Mouse (Mus musculus) hindbrain, embryonic 16.5 days (tissue): ENCODE measurements around the gene Spcs3. TPM values are rescaled to one million over a fixed set of nuclear protein-coding genes. Genes with fewer than 3 reads are reported as not detected.
"Not testable (repeated sequence)": the region's sequence is repeated elsewhere in the genome, so short reads cannot be mapped to it uniquely, and the experiment has no call there.

Experiments
- ATAC-seq: fragments of 200-750 bp; cut with Nextera tagmentation; 2 replicates; pipeline ENCODE4 v1.8.0; 2017; ENCODE audit warnings: moderate TSS enrichment, moderate library complexity
- H3K27ac ChIP-seq: fragments of 300-500 bp; sonication (generic); 2 replicates; pipeline ENCODE4 v1.5.1; 2014; ENCODE audit warnings: low read depth, mild to moderate bottlenecking, control low read depth, low read length, moderate library complexity
- H3K27me3 ChIP-seq: fragments of 300-500 bp; sonication (generic); replicated peaks from 2 replicates; pipeline ENCODE4 v1.6.1; 2014; ENCODE audit warnings: low read length; ENCODE audit not compliant: control insufficient read depth, insufficient read depth
- H3K36me3 ChIP-seq: fragments of 300-500 bp; sonication (generic); 2 replicates; pipeline ENCODE4 v1.6.1; 2014; ENCODE audit warnings: mild to moderate bottlenecking, low read length, moderate library complexity, mixed read lengths; ENCODE audit not compliant: control insufficient read depth, insufficient read depth
- H3K4me1 ChIP-seq: fragments of 300-500 bp; sonication (generic); 2 replicates; pipeline ENCODE4 v1.6.1; 2014; ENCODE audit warnings: low read depth, low read length; ENCODE audit not compliant: control insufficient read depth, insufficient read depth
- H3K4me2 ChIP-seq: fragments of 300-500 bp; sonication (generic); 2 replicates; pipeline ENCODE4 v1.6.1; 2014; ENCODE audit warnings: mild to moderate bottlenecking, low read length, control low read depth, moderate library complexity
- H3K4me3 ChIP-seq: fragments of 300-500 bp; sonication (generic); 2 replicates; pipeline ENCODE4 v1.5.1; 2014; ENCODE audit warnings: mild to moderate bottlenecking, low read length, control low read depth, moderate library complexity
- H3K9ac ChIP-seq: fragments of 300-500 bp; sonication (generic); 2 replicates; pipeline ENCODE4 v1.6.1; 2014; ENCODE audit warnings: low read depth, mild to moderate bottlenecking, control low read depth, low read length, moderate library complexity
- H3K9me3 ChIP-seq: fragments of 300-500 bp; sonication (generic); 2 replicates; pipeline ENCODE4 v1.6.1; 2014; ENCODE audit warnings: mild to moderate bottlenecking, low read length, moderate library complexity; ENCODE audit not compliant: control insufficient read depth
- WGBS: fragments of 180-500 bp; shearing (Covaris S2); extraction: QIAGEN DNeasy Blood & Tissue Kit; methylation state at CpG from one replicate; pipeline ENCODE4 v1.1.7; 2014; 5-methylcytosine and 5-hydroxymethylcytosine counted together
- polyA plus RNA-seq: library from polyadenylated mRNA; unstranded; fragments of >200 nt; fragmentation: Nextera tagmentation; extraction: Ambion mirVana; gene quantifications from 2 replicates; pipeline ENCODE4 v1.2.1, GENCODE M21; 2015

Spcs3 gene
- polyA plus RNA-seq, 1 experiment from 2014 or later, result 48.5 TPM

- H3K4me1 ChIP-seq, H3K27me3 ChIP-seq, H3K4me3 ChIP-seq, H3K9ac ChIP-seq, H3K4me2 ChIP-seq, H3K27ac ChIP-seq, ATAC-seq, H3K36me3 ChIP-seq, H3K9me3 ChIP-seq: not testable (repeated sequence)
- 90% methylated on average over 5 of the region's 5 CpGs for WGBS
Observed at GRCm38 (mm10) chr8:54512200-54512599, 17.6 kb downstream of the Spcs3 start.

GRCm38 (mm10) chr8:54511791-54512190, 18.0 kb downstream of the Spcs3 start:
- WGBS, result 90% methylated on average over 3 of the region's 3 CpGs
- Histone ChIP-seq H3K4me1 (no peaks in the 10 kb centered on the region), H3K4me3 (no peak overlapping the region), H3K9ac (no peak overlapping the region), H3K27me3 (no peaks in the 10 kb centered on the region), H3K9me3 (no peaks in the 10 kb centered on the region), H3K27ac (no peak overlapping the region), H3K4me2 (no peak overlapping the region), H3K36me3 (peaks cover 2% of the 10 kb centered on the region; the same call in 1 of the 2 replicates)
- no peak for ATAC-seq

GRCm38 (mm10) chr8:54509221-54509721, 20.5 kb downstream of the Spcs3 start:
- H3K27me3 ChIP-seq, result no peaks in the 10 kb centered on the region
- H3K4me1 ChIP-seq, result no peaks in the 10 kb centered on the region
- peak; percentile 93 for ATAC-seq
- H3K9me3 ChIP-seq, result no peaks in the 10 kb centered on the region
- WGBS, result 4% methylated on average over 10 of the region's 10 CpGs
- no peaks in the 10 kb centered on the region for H3K36me3 ChIP-seq
- H3K4me2 ChIP-seq, result peak overlapping the region; percentile 75
- H3K4me3 ChIP-seq, result peak overlapping the region; percentile 44
- peak overlapping the region; percentile 65 for H3K9ac ChIP-seq
- peak overlapping the region; percentile 81 for H3K27ac ChIP-seq

- peak overlapping the region; percentile 81; the same call in 1 of the 2 replicates for H3K27ac ChIP-seq
Observed at GRCm38 (mm10) chr8:54508814-54509213, 21.0 kb downstream of the Spcs3 start.

GRCm38 (mm10) chr8:54508096-54508456, 21.7 kb downstream of the Spcs3 start:
- Histone ChIP-seq H3K9ac (no peak overlapping the region), H3K4me2 (peak overlapping the region; percentile 75; the same call in 1 of the 2 replicates), H3K4me3 (no peak overlapping the region), H3K4me1 (no peaks in the 10 kb centered on the region), H3K27ac (no peak overlapping the region; the same call in 1 of the 2 replicates), H3K36me3 (no peaks in the 10 kb centered on the region), H3K27me3 (no peaks in the 10 kb centered on the region), H3K9me3 (no peaks in the 10 kb centered on the region)
- 13% methylated on average over 1 of the region's 1 CpGs for WGBS
- ATAC-seq, result peak; percentile 37; the same call in 1 of the 2 replicates

More at GRCm38 (mm10) chr8:54508814-54509213, 21.0 kb downstream of the Spcs3 start:
- H3K4me1 ChIP-seq, result no peaks in the 10 kb centered on the region
- no peaks in the 10 kb centered on the region for H3K27me3 ChIP-seq
- no peaks in the 10 kb centered on the region for H3K9me3 ChIP-seq
- WGBS, result 2% methylated on average over 8 of the region's 11 CpGs
- ATAC-seq, result peak; percentile 80
- peak overlapping the region; percentile 65 for H3K9ac ChIP-seq
- peak overlapping the region; percentile 44 for H3K4me3 ChIP-seq
- H3K4me2 ChIP-seq, result peak overlapping the region; percentile 75
- no peaks in the 10 kb centered on the region for H3K36me3 ChIP-seq

GRCm38 (mm10) chr8:54507428-54508095, 22.2 kb downstream of the Spcs3 start:
- Histone ChIP-seq H3K4me1 (no peaks in the 10 kb centered on the region), H3K4me2 (peak overlapping the region; percentile 46), H3K9ac (peak overlapping the region; percentile 45), H3K4me3 (peak overlapping the region; percentile 15), H3K36me3 (no peaks in the 10 kb centered on the region), H3K9me3 (no peaks in the 10 kb centered on the region), H3K27ac (no peak overlapping the region), H3K27me3 (no peaks in the 10 kb centered on the region)
- WGBS, result 22% methylated on average over 6 of the region's 6 CpGs
- ATAC-seq, result peak; percentile 71

- Histone ChIP-seq H3K4me2 (no peak overlapping the region), H3K9ac (no peak overlapping the region), H3K4me1 (no peaks in the 10 kb centered on the region), H3K4me3 (no peak overlapping the region), H3K27ac (no peak overlapping the region), H3K27me3 (no peaks in the 10 kb centered on the region), H3K36me3 (no peaks in the 10 kb centered on the region), H3K9me3 (no peaks in the 10 kb centered on the region)
- WGBS, result 63% methylated on average over 2 of the region's 2 CpGs
- no peak for ATAC-seq
Observed at GRCm38 (mm10) chr8:54505060-54505459, 24.7 kb downstream of the Spcs3 start.

- Histone ChIP-seq H3K27ac (no peak overlapping the region), H3K9me3 (no peaks in the 10 kb centered on the region), H3K9ac (no peak overlapping the region), H3K4me3 (no peak overlapping the region), H3K4me2 (no peak overlapping the region), H3K27me3 (no peaks in the 10 kb centered on the region), H3K36me3 (no peaks in the 10 kb centered on the region), H3K4me1 (no peaks in the 10 kb centered on the region)
- WGBS, result 60% methylated on average over 7 of the region's 7 CpGs
- ATAC-seq, result no peak
Observed at GRCm38 (mm10) chr8:54503104-54503503, 26.7 kb downstream of the Spcs3 start.

GRCm38 (mm10) chr8:54493915-54494314, 35.9 kb downstream of the Spcs3 start:
- Histone ChIP-seq H3K4me2 (no peak overlapping the region), H3K27me3 (no peaks in the 10 kb centered on the region), H3K9me3 (no peaks in the 10 kb centered on the region), H3K9ac (no peak overlapping the region), H3K4me1 (no peaks in the 10 kb centered on the region), H3K4me3 (no peak overlapping the region), H3K36me3 (no peaks in the 10 kb centered on the region), H3K27ac (no peak overlapping the region)
- no peak for ATAC-seq
- 62% methylated on average over 3 of the region's 3 CpGs for WGBS
